Comparison of ENCODE assay signal across 23 mouse cellular contexts in genomic region chr14:52166571-52166970, GRCm38 (mm10). TPM values are rescaled to one million over a fixed set of nuclear protein-coding genes. Genes with fewer than 3 reads are reported as not detected.
A peak's percentile ranks its signal among the peaks of the same experiment; 100 is the strongest.
DNase-seq lines count a peak whose midpoint lies in the region; TF ChIP-seq lines count a peak whose summit lies in the region.
"Had no signal": no experiment of that assay in that cellular context is flagged by ENCODE, and none has a peak within 500 bp of the region (broad histone marks: within the 10 kb centered on the region; RNA-seq: fewer than 3 reads in every experiment).

No protein-coding gene starts in this region.

- peak overlapping the region; percentile 29; the same call in 1 of the 2 replicates for H3K4me2 ChIP-seq in CH12.LX (ENCODE audit: insufficient read depth, low read depth, poor library complexity, severe bottlenecking)
- H3K4me2 ChIP-seq: embryonic facial prominence, embryonic 15.5 days; hindbrain, embryonic 15.5 days; kidney, embryonic 15.5 days; liver, embryonic 13.5 days; neural tube, embryonic 15.5 days had no signal

- H3K9ac ChIP-seq in CH12.LX (ENCODE audit: insufficient read depth, low read depth), result no peak overlapping the region
- H3K9ac ChIP-seq: embryonic facial prominence, embryonic 15.5 days; hindbrain, embryonic 15.5 days; kidney, embryonic 15.5 days; liver, embryonic 13.5 days; neural tube, embryonic 15.5 days had no signal

- H3K4me3 ChIP-seq in CH12.LX (replicated peaks in 1 of 3; ENCODE audit: low read depth in 2 of 3, low read length in 2 of 3, poor library complexity in 1 of 3), result no peak overlapping the region
- H3K4me3 ChIP-seq: embryonic facial prominence, embryonic 15.5 days; heart, embryonic 10.5 days; hindbrain, embryonic 15.5 days; kidney, embryonic 15.5 days; left cerebral cortex, adult 2 months; liver, embryonic 13.5 days; midbrain, embryonic 10.5 days; myocyte; neural tube, embryonic 15.5 days had no signal

- dilution Hi-C loops in CH12.LX (cut with MboI; ENCODE audit: extremely low pct_ligation_motif_present, extremely low pct_unique_long_range_greater_than_20kb, low sequenced_read_pairs), result no loop called here

- in situ Hi-C loops in CH12.LX (cut with MboI; ENCODE audit: low pct_ligation_motif_present, low pct_unique_long_range_greater_than_20kb, low sequenced_read_pairs), result no loop called here

- H3K27me3 ChIP-seq in CH12.LX (replicated peaks), result no peaks in the 10 kb centered on the region
- H3K27me3 ChIP-seq: embryonic facial prominence, embryonic 15.5 days; hindbrain, embryonic 15.5 days; kidney, embryonic 15.5 days; liver, embryonic 13.5 days; neural tube, embryonic 15.5 days had no signal

- no peak for TF ChIP-seq POLR2A in CH12.LX (IDR thresholded peaks at IDR 0.05; ENCODE audit: low read depth, low read length)

- peaks cover 50 to 75% of the 10 kb centered on the region in 2 experiments for H3K36me3 ChIP-seq in CH12.LX (replicated peaks in 1 of 2; ENCODE audit: control insufficient read depth in 1 of 2, insufficient read depth in 1 of 2, low read length in 1 of 2)

- H3K4me1 ChIP-seq in CH12.LX (ENCODE audit: control insufficient read depth in 1 of 2, insufficient read depth in 2 of 2), result peaks cover 0 to 59% of the 10 kb centered on the region in 2 experiments; a peak in 2 of 4 replicates
- H3K4me1 ChIP-seq: embryonic facial prominence, embryonic 15.5 days; heart, embryonic 10.5 days; hindbrain, embryonic 15.5 days; kidney, embryonic 15.5 days; liver, embryonic 13.5 days; midbrain, embryonic 10.5 days; neural tube, embryonic 15.5 days had no signal

- no peak for TF ChIP-seq CTCF in CH12.LX (conservative IDR thresholded peaks at IDR 0.05 in 1 of 2, IDR thresholded peaks at IDR 0.05 in 1 of 2; ENCODE audit: low read depth in 2 of 2, low read length in 2 of 2)

- TF ChIP-seq EP300 in CH12.LX (IDR thresholded peaks at IDR 0.05; ENCODE audit: low read length), result peak; percentile 31; the same call in 1 of the 2 replicates

- H3K9me3 ChIP-seq in CH12.LX (replicated peaks; ENCODE audit: low read length), result no peaks in the 10 kb centered on the region
- H3K9me3 ChIP-seq: embryonic facial prominence, embryonic 15.5 days; heart, embryonic 10.5 days; hindbrain, embryonic 15.5 days; kidney, embryonic 15.5 days; liver, embryonic 13.5 days; midbrain, embryonic 10.5 days; neural tube, embryonic 15.5 days had no signal

- TF ChIP-seq RAD21 in CH12.LX (IDR thresholded peaks at IDR 0.05; ENCODE audit: low read depth, low read length), result no peak

- peaks cover 16% of the 10 kb centered on the region for H3K79me2 ChIP-seq in CH12.LX (replicated peaks; ENCODE audit: control insufficient read depth, extremely low read depth, insufficient read depth, poor library complexity, severe bottlenecking)

- H3K27ac ChIP-seq in CH12.LX (ENCODE audit: insufficient read depth, low read depth), result no peak overlapping the region
- H3K27ac ChIP-seq: embryonic facial prominence, embryonic 15.5 days; heart, embryonic 10.5 days; hindbrain, embryonic 15.5 days; kidney, embryonic 15.5 days; left cerebral cortex, adult 2 months; liver, embryonic 13.5 days; macrophage; midbrain, embryonic 10.5 days; neural tube, embryonic 15.5 days had no signal

- DNase-seq in spleen, postnatal 36 days (ENCODE audit: low spot score in 2 of 2), result peak; percentile 71 to 77
- DNase-seq in spleen, postnatal 10 days (ENCODE audit: low spot score in 2 of 2), result no peak
- DNase-seq in CH12.LX (ENCODE audit: extremely low read depth), result peak; percentile 79
- DNase-seq in naive thymus-derived CD4-positive, alpha-beta T cell, adult 2 months (ENCODE audit: low read depth), result peak; percentile 35
- DNase-seq in testis, postnatal 10 days (ENCODE audit: low spot score), result no peak
- DNase-seq in right cerebral cortex, adult 2 months (ENCODE audit: low spot score in 2 of 2), result no peak
- DNase-seq in layer of hippocampus, adult 18-20 months (ENCODE audit: low spot score in 2 of 2), result no peak
- DNase-seq: adrenal gland, postnatal 14 days; cerebellum, adult 8-10 months; gastrocnemius, postnatal 10 days; kidney, postnatal 36 days; liver, embryonic 13.5 days; lung, adult 2 months; right cerebral cortex, postnatal 14 days had no signal

TF ChIP-seq in CH12.LX, 34 proteins besides CTCF, POLR2A, EP300 and RAD21:
- no peak for TF ChIP-seq HCFC1 (IDR thresholded peaks at IDR 0.05; ENCODE audit: low read depth, low read length)
- TF ChIP-seq KAT2A (IDR thresholded peaks at IDR 0.05; ENCODE audit: insufficient replicate concordance, low read length), result no peak
- TF ChIP-seq PAX5 (IDR thresholded peaks at IDR 0.05; ENCODE audit: low read length), result no peak
- no peak for TF ChIP-seq JUN (IDR thresholded peaks at IDR 0.05; ENCODE audit: insufficient read depth, low read depth, low read length)
- TF ChIP-seq CHD2 (IDR thresholded peaks at IDR 0.05; ENCODE audit: low read length), result no peak
- no peak for TF ChIP-seq SMC3 (IDR thresholded peaks at IDR 0.05; ENCODE audit: low read depth, low read length)
- no peak for TF ChIP-seq POLR2AphosphoS2 (IDR thresholded peaks at IDR 0.05; ENCODE audit: low read depth, low read length)
- TF ChIP-seq ZNF384 (IDR thresholded peaks at IDR 0.05; ENCODE audit: low read depth, low read length), result no peak
- no peak for TF ChIP-seq MYC (IDR thresholded peaks at IDR 0.05; ENCODE audit: low read depth, low read length)
- peak; percentile 70 for TF ChIP-seq ETS1 (conservative IDR thresholded peaks at IDR 0.05; ENCODE audit: low read depth, low read length)
- no peak for TF ChIP-seq UBTF (IDR thresholded peaks at IDR 0.05; ENCODE audit: low read depth, low read length)
- TF ChIP-seq ZKSCAN1 (IDR thresholded peaks at IDR 0.05; ENCODE audit: borderline replicate concordance, low read depth, low read length), result no peak
- TF ChIP-seq IRF4 (IDR thresholded peaks at IDR 0.05; ENCODE audit: low read depth, low read length), result no peak
- no peak for TF ChIP-seq USF1 (IDR thresholded peaks at IDR 0.05; ENCODE audit: low read depth, low read length)
- TF ChIP-seq MAX (IDR thresholded peaks at IDR 0.05; ENCODE audit: low read length), result no peak
- no peak for TF ChIP-seq SIN3A (IDR thresholded peaks at IDR 0.05; ENCODE audit: low read length)
- no peak for TF ChIP-seq GABPA (IDR thresholded peaks at IDR 0.05; ENCODE audit: insufficient replicate concordance, low read depth, low read length)
- TF ChIP-seq ELF1 (IDR thresholded peaks at IDR 0.05; ENCODE audit: low read depth, low read length), result 0 out of 2 replicates have a peak, but pooled peaks have one; percentile 18
- no peak for TF ChIP-seq NELFE (IDR thresholded peaks at IDR 0.05; ENCODE audit: low read depth, low read length)
- no peak for TF ChIP-seq CHD1 (IDR thresholded peaks at IDR 0.05; ENCODE audit: low read depth, low read length)
- TF ChIP-seq MAFK (IDR thresholded peaks at IDR 0.05; ENCODE audit: insufficient replicate concordance, low read length), result 0 out of 2 replicates have a peak, but pooled peaks have one; percentile 6
- TF ChIP-seq RCOR1 (conservative IDR thresholded peaks at IDR 0.05; ENCODE audit: low read depth, low read length), result no peak
- TF ChIP-seq USF2 (conservative IDR thresholded peaks at IDR 0.05; ENCODE audit: low read depth, low read length), result no peak
- no peak for TF ChIP-seq MAZ (IDR thresholded peaks at IDR 0.05; ENCODE audit: low read depth, low read length)
- no peak for TF ChIP-seq ZC3H11A (IDR thresholded peaks at IDR 0.05; ENCODE audit: low read depth, low read length)
- TF ChIP-seq MEF2A (IDR thresholded peaks at IDR 0.05; ENCODE audit: borderline replicate concordance, low read depth, low read length), result peak; percentile 97

RNA-seq across cellular contexts. Expression of gene Supt16, which starts 30.6 kb away (rescaled TPM):
- total RNA-seq in CH12.LX (2012; rRNA removed), result 64.8 and 81.7 TPM in 2 replicates
- 78.6 and 88.0 TPM in 2 replicates for total RNA-seq in CH12.LX (2014; rRNA removed)
- polyA plus RNA-seq in CH12.LX (2012; ENCODE audit: insufficient read length, low read depth), result 110 and 114 TPM in 2 replicates
- 10 to 100 TPM; 50.6 to 54.8 TPM for total RNA-seq in layer of hippocampus, adult 18-20 months (2021)

RNA-seq across cellular contexts. Expression of gene Rpgrip1, which starts 56.1 kb away (rescaled TPM):
- total RNA-seq in CH12.LX (2012; rRNA removed) (12.0 and 15.0 TPM in 2 replicates), CH12.LX (2014; rRNA removed) (6.7 and 7.3 TPM in 2 replicates)
- polyA plus RNA-seq in CH12.LX (2012; ENCODE audit: insufficient read length, low read depth), result 33.7 and 41.8 TPM in 2 replicates
- 1 to 10 TPM; 1.2 to 1.9 TPM for total RNA-seq in layer of hippocampus, adult 18-20 months (2021)

Comparison
In these comparisons a context has a peak if more than half of its experiments do, and no peak if none do; other contexts are left out.
1. DNase-seq: peak in spleen, postnatal 36 days (2 of 2), CH12.LX (single experiment) and naive thymus-derived CD4-positive, alpha-beta T cell, adult 2 months (single experiment); none in spleen, postnatal 10 days (0 of 2), testis, postnatal 10 days (single experiment), right cerebral cortex, adult 2 months (0 of 2) and layer of hippocampus, adult 18-20 months (0 of 2).